Mouse (Mus musculus) stomach, postnatal 0 days (tissue): ENCODE measurements around the gene Xdh.

Source experiments
- CTCF ChIP-seq: IDR thresholded peaks from 2 replicates; pipeline ENCODE4 v1.5.1; 2016; ENCODE audit warnings: antibody characterized with exemption, low read depth, mild to moderate bottlenecking, moderate library complexity
- EP300 ChIP-seq: optimal IDR thresholded peaks from 2 replicates; pipeline ENCODE3; 2016; ENCODE audit warnings: antibody characterized with exemption

DNA sequence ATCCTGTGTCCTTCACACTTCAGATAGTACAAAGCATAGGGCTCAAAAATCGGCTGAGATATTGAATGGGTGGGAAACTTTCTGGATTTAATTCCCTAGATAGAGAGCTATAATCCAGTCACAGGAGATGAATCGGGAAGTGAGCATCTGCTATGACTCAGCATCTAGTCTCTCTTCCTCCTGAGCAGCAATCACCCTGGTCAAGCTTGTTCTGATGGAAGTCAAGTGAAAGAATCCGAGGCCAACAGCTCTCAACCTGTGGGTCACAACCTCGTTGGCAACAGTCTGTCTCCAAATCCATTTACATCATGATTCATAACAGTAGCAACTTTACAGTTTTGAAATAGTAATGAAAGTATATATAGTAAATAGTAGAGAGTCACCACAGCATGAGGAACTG is 14.8 kb downstream of the Xdh start:
- TF ChIP-seq CTCF (no peak), EP300 (no peak)
